Mouse (Mus musculus) ES-Bruce4 (cell line): ENCODE results near the gene Rhobtb1. TPM values are rescaled to one million over a fixed set of nuclear protein-coding genes. Genes with fewer than 3 reads are reported as not detected.

Experiments
- H3K27ac ChIP-seq: 2 replicates; pipeline ENCODE4 v1.5.1; 2012; ENCODE audit warnings: low read length, inconsistent platforms; ENCODE audit not compliant: insufficient read depth
- H3K27me3 ChIP-seq: 2 replicates; pipeline ENCODE4 v1.6.1; 2012; ENCODE audit warnings: mild to moderate bottlenecking, low read length, inconsistent platforms; ENCODE audit not compliant: control insufficient read depth, poor library complexity, insufficient read depth, severe bottlenecking
- H3K36me3 ChIP-seq: 2 replicates; pipeline ENCODE4 v1.6.1; 2012; ENCODE audit warnings: inconsistent platforms, mild to moderate bottlenecking, low read length, moderate library complexity; ENCODE audit not compliant: control insufficient read depth, poor library complexity, insufficient read depth, severe bottlenecking
- H3K4me1 ChIP-seq: one replicate; pipeline ENCODE4 v1.8.1; 2011; ENCODE audit warnings: low read length; ENCODE audit not compliant: control insufficient read depth, insufficient read depth
- H3K4me3 ChIP-seq: 2 replicates; pipeline ENCODE4 v1.5.1; 2011; ENCODE audit warnings: low read depth, mild to moderate bottlenecking, low read length
- H3K9ac ChIP-seq: 2 replicates; pipeline ENCODE4 v1.6.1; 2012; ENCODE audit warnings: low read depth, mild to moderate bottlenecking, inconsistent platforms; ENCODE audit not compliant: poor library complexity, severe bottlenecking
- H3K9me3 ChIP-seq: replicated peaks from 2 replicates; pipeline ENCODE4 v1.6.1; 2012; ENCODE audit warnings: mild to moderate bottlenecking, low read length, inconsistent platforms; ENCODE audit not compliant: control insufficient read depth, poor library complexity, insufficient read depth, severe bottlenecking
- CTCF ChIP-seq: IDR thresholded peaks from one replicate; pipeline ENCODE4 v1.8.1; 2011; ENCODE audit warnings: low read depth, low read length
- EP300 ChIP-seq: IDR thresholded peaks from 2 replicates; pipeline ENCODE4 v1.6.1; 2011; ENCODE audit warnings: low read depth, low read length; ENCODE audit not compliant: insufficient read depth
- POLR2A ChIP-seq: IDR thresholded peaks from one replicate; pipeline ENCODE4 v1.8.1; 2011; ENCODE audit warnings: low read length; ENCODE audit not compliant: insufficient read depth
- polyA plus RNA-seq: library from polyadenylated mRNA; stranded (reverse); fragments of >200 nt; gene quantifications from 2 replicates; pipeline ENCODE4 v1.2.4, GENCODE M21; 2011; ENCODE audit warnings: low read depth; ENCODE audit not compliant: missing spikeins, insufficient read depth, insufficient read length

The Rhobtb1 gene
- polyA plus RNA-seq, 1 experiment = 2.9 TPM

GRCm38 (mm10) chr10:69114384-69114783, 36.9 kb upstream of the Rhobtb1 start:
- H3K4me1 ChIP-seq = no peaks in the 10 kb centered on the region
- no peaks in the 10 kb centered on the region for H3K36me3 ChIP-seq
- TF ChIP-seq EP300 = no peak
- peak; percentile 6 for TF ChIP-seq CTCF
- TF ChIP-seq POLR2A = no peak
- H3K9me3 ChIP-seq = peaks cover 2% of the 10 kb centered on the region; the same call in 1 of the 2 replicates
- H3K27ac ChIP-seq = no peak overlapping the region
- H3K4me3 ChIP-seq = no peak overlapping the region
- H3K9ac ChIP-seq = no peak overlapping the region
- no peaks in the 10 kb centered on the region for H3K27me3 ChIP-seq

- Histone ChIP-seq H3K36me3 (no peaks in the 10 kb centered on the region), H3K9me3 (peaks cover 2% of the 10 kb centered on the region; the same call in 1 of the 2 replicates), H3K27me3 (no peaks in the 10 kb centered on the region), H3K9ac (no peak overlapping the region), H3K4me3 (no peak overlapping the region), H3K27ac (no peak overlapping the region), H3K4me1 (no peaks in the 10 kb centered on the region)
- TF ChIP-seq CTCF (no peak), EP300 (no peak), POLR2A (no peak)
Measured at GRCm38 (mm10) chr10:69117996-69118395, 33.2 kb upstream of the Rhobtb1 start.

GRCm38 (mm10) chr10:69118893-69119292, 32.3 kb upstream of the Rhobtb1 start:
- H3K9me3 ChIP-seq = peaks cover 2% of the 10 kb centered on the region; the same call in 1 of the 2 replicates
- H3K9ac ChIP-seq = no peak overlapping the region
- TF ChIP-seq EP300 = no peak
- TF ChIP-seq CTCF = no peak
- no peak for TF ChIP-seq POLR2A
- no peaks in the 10 kb centered on the region for H3K27me3 ChIP-seq
- H3K4me3 ChIP-seq = no peak overlapping the region
- no peaks in the 10 kb centered on the region for H3K36me3 ChIP-seq
- no peaks in the 10 kb centered on the region for H3K4me1 ChIP-seq
- H3K27ac ChIP-seq = no peak overlapping the region

GRCm38 (mm10) chr10:69119456-69119855, 31.8 kb upstream of the Rhobtb1 start:
- no peaks in the 10 kb centered on the region for H3K36me3 ChIP-seq
- H3K27me3 ChIP-seq = no peaks in the 10 kb centered on the region
- H3K4me3 ChIP-seq = no peak overlapping the region

GRCm38 (mm10) chr10:69126546-69126945, 24.7 kb upstream of the Rhobtb1 start:
- Histone ChIP-seq H3K36me3 (no peaks in the 10 kb centered on the region), H3K9me3 (no peaks in the 10 kb centered on the region), H3K27me3 (no peaks in the 10 kb centered on the region), H3K4me3 (no peak overlapping the region), H3K9ac (no peak overlapping the region), H3K4me1 (no peaks in the 10 kb centered on the region), H3K27ac (no peak overlapping the region)
- TF ChIP-seq CTCF (no peak), POLR2A (no peak)

More at GRCm38 (mm10) chr10:69119456-69119855, 31.8 kb upstream of the Rhobtb1 start:
- Histone ChIP-seq H3K4me1 (no peaks in the 10 kb centered on the region), H3K9ac (no peak overlapping the region), H3K27ac (no peak overlapping the region), H3K9me3 (peaks cover 2% of the 10 kb centered on the region; the same call in 1 of the 2 replicates)
- no peak for TF ChIP-seq EP300
- TF ChIP-seq CTCF = no peak
- no peak for TF ChIP-seq POLR2A

GRCm38 (mm10) chr10:69128531-69128930, 22.7 kb upstream of the Rhobtb1 start:
- Histone ChIP-seq H3K9ac (no peak overlapping the region), H3K4me3 (no peak overlapping the region), H3K27me3 (no peaks in the 10 kb centered on the region), H3K9me3 (no peaks in the 10 kb centered on the region), H3K27ac (no peak overlapping the region), H3K36me3 (no peaks in the 10 kb centered on the region), H3K4me1 (no peaks in the 10 kb centered on the region)
- TF ChIP-seq CTCF = no peak
- TF ChIP-seq POLR2A = no peak
- no peak for TF ChIP-seq EP300
